Mouse (Mus musculus) lung, embryonic 15.5 days (tissue): ENCODE data around the gene Tvp23b. TPM values are rescaled to one million over a fixed set of nuclear protein-coding genes. Genes with fewer than 3 reads are reported as not detected.

ENCODE experiments used
- ATAC-seq: fragments of 200-750 bp; cut with Nextera tagmentation; 2 replicates; pipeline ENCODE4 v1.8.0; 2017; ENCODE audit warnings: moderate number of reproducible peaks, borderline replicate concordance; ENCODE audit not compliant: low FRiP score, low TSS enrichment; ENCODE audit errors: extremely low read depth
- H3K27ac ChIP-seq: fragments of 300-500 bp; sonication (generic); 2 replicates; pipeline ENCODE4 v1.5.1; 2015; ENCODE audit warnings: moderate library complexity, mild to moderate bottlenecking, inconsistent platforms
- H3K27me3 ChIP-seq: fragments of 300-500 bp; sonication (generic); 2 replicates; pipeline ENCODE4 v1.6.1; 2015; ENCODE audit warnings: inconsistent platforms
- H3K36me3 ChIP-seq: fragments of 300-500 bp; sonication (generic); 2 replicates; pipeline ENCODE4 v1.6.1; 2015; ENCODE audit warnings: inconsistent platforms
- H3K4me1 ChIP-seq: fragments of 300-500 bp; sonication (generic); 2 replicates; pipeline ENCODE4 v1.6.1; 2015; ENCODE audit warnings: inconsistent platforms
- H3K4me2 ChIP-seq: fragments of 300-500 bp; sonication (generic); 2 replicates; pipeline ENCODE4 v1.6.1; 2015; ENCODE audit warnings: inconsistent platforms, mild to moderate bottlenecking, moderate library complexity
- H3K4me3 ChIP-seq: fragments of 300-500 bp; sonication (generic); 2 replicates; pipeline ENCODE4 v1.5.1; 2015; ENCODE audit warnings: mild to moderate bottlenecking, inconsistent platforms
- H3K9ac ChIP-seq: fragments of 300-500 bp; sonication (generic); 2 replicates; pipeline ENCODE4 v1.6.1; 2015; ENCODE audit warnings: inconsistent platforms
- H3K9me3 ChIP-seq: fragments of 300-500 bp; sonication (generic); 2 replicates; pipeline ENCODE4 v1.6.1; 2016; ENCODE audit warnings: inconsistent platforms
- WGBS: fragments of 180-500 bp; shearing (Covaris S2); methylation state at CpG from one replicate; pipeline ENCODE4 v1.1.7; 2015; 5-methylcytosine and 5-hydroxymethylcytosine counted together
- polyA plus RNA-seq: library from polyadenylated mRNA; unstranded; fragments of >200 nt; fragmentation: Nextera tagmentation; extraction: Ambion mirVana; gene quantifications from 2 replicates; pipeline ENCODE4 v1.2.1, GENCODE M21; 2015

The Tvp23b gene
- polyA plus RNA-seq, 1 experiment from 2014 or later: 74.3 TPM

GRCm38 (mm10) chr11:62866685-62867084 is 12.6 kb upstream of the Tvp23b start:
- no peak overlapping the region for H3K4me2 ChIP-seq
- H3K27me3 ChIP-seq: no peaks in the 10 kb centered on the region
- no peak overlapping the region for H3K4me3 ChIP-seq
- H3K9me3 ChIP-seq: no peaks in the 10 kb centered on the region
- no peaks in the 10 kb centered on the region for H3K4me1 ChIP-seq
- H3K9ac ChIP-seq: no peak overlapping the region
- no peaks in the 10 kb centered on the region for H3K36me3 ChIP-seq
- ATAC-seq: no peak
- H3K27ac ChIP-seq: no peak overlapping the region
- 74% methylated on average over 7 of the region's 7 CpGs for WGBS

DNA sequence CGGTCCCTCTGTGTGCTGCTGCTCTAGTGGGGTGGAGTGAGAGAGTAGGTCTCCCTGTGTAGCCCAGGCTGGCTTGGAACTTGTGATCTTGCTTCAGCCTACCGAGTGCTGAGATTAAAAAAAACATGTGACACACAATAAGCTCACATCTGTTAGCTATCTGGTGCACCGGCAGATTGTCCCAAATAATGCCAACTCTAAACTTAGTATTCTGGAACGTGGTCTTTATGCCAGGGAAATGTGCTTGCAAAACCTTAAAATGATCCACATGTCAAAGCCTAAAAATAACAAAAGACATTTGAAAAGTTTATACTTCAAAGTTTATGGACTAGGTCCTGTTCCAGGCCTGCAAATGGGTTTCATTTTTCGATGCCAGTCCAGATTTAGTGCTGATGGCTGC is 10.1 kb upstream of the Tvp23b start:
- ATAC-seq: no peak

DNA sequence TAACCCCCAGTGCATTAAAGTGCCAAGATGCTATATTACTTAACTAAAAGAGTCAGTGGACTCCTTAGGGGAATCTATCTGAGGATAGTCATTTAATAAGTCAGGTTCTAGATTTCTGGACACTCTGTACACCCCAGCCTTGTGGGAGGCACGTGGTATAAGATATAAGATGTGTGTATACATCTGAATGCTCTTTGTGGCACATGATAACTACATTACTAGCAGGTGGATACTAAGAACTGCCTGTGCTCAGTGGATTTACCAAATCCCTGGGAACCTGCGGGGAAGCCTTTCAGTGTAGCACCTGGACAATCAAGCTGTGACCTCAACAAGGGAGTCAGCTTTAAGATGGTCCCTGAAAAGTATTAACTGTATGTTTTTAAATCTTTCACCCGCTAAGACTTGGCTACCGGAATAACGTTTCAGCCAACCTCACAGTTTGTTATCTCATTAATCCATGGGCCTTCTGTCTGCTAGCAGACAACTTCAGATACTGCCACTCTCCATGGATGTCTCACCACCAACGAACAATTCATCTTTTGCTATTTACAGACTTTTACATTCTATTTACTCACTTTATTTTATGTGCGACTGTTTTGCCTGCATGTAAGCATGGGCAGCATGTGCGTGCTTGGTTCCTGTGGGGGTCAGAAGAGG is 9.4 kb upstream of the Tvp23b start:
- 74% methylated on average over 8 of the region's 8 CpGs for WGBS
- Histone ChIP-seq H3K36me3 (no peaks in the 10 kb centered on the region), H3K27me3 (no peaks in the 10 kb centered on the region), H3K9me3 (no peaks in the 10 kb centered on the region), H3K4me2 (no peak overlapping the region), H3K4me3 (no peak overlapping the region), H3K27ac (no peak overlapping the region), H3K9ac (no peak overlapping the region), H3K4me1 (no peaks in the 10 kb centered on the region)
- ATAC-seq: no peak

More for the DNA sequence above, 10.1 kb upstream of the Tvp23b start:
- no peak overlapping the region for H3K9ac ChIP-seq
- H3K4me3 ChIP-seq: no peak overlapping the region
- H3K4me1 ChIP-seq: no peaks in the 10 kb centered on the region
- H3K27me3 ChIP-seq: no peaks in the 10 kb centered on the region
- H3K36me3 ChIP-seq: no peaks in the 10 kb centered on the region
- 72% methylated on average over 5 of the region's 5 CpGs for WGBS
- no peak overlapping the region for H3K4me2 ChIP-seq
- H3K9me3 ChIP-seq: no peaks in the 10 kb centered on the region
- H3K27ac ChIP-seq: no peak overlapping the region

GRCm38 (mm10) chr11:62873479-62873878 is 5.8 kb upstream of the Tvp23b start:
- Histone ChIP-seq H3K9ac (no peak overlapping the region), H3K4me2 (no peak overlapping the region), H3K27ac (no peak overlapping the region), H3K9me3 (no peaks in the 10 kb centered on the region), H3K4me3 (no peak overlapping the region), H3K27me3 (no peaks in the 10 kb centered on the region), H3K36me3 (no peaks in the 10 kb centered on the region), H3K4me1 (no peaks in the 10 kb centered on the region)
- no peak for ATAC-seq
- WGBS: 65% methylated on average over 9 of the region's 9 CpGs

DNA sequence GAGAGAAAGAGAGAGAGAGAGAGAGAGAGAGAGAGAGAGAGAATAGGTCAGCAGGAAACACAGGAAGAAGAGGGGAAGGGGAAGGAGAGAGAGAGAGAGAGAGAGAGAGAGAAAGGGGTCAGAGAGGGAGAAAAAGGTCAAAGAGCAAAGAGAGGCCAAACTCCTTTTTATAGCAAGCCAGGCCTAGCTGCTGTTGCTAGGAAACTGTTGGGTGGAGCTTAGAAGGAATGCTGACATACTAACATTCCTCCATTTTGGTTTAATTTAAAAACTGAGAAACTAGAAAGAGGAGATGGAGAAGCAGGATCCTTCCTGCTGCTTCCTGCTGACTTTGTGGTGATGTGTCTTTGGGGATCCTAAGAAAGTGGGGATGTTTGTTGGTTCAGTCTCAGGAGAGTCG is 3.6 kb upstream of the Tvp23b start:
- peaks cover 12% of the 10 kb centered on the region; the same call in 1 of the 2 replicates for H3K4me1 ChIP-seq
- no peak for ATAC-seq
- H3K4me3 ChIP-seq: no peak overlapping the region
- no peaks in the 10 kb centered on the region for H3K36me3 ChIP-seq
- no peak overlapping the region for H3K9ac ChIP-seq
- H3K27me3 ChIP-seq: no peaks in the 10 kb centered on the region
- WGBS: 79% methylated on average over 1 of the region's 1 CpGs
- no peaks in the 10 kb centered on the region for H3K9me3 ChIP-seq
- H3K27ac ChIP-seq: no peak overlapping the region
- no peak overlapping the region for H3K4me2 ChIP-seq

DNA sequence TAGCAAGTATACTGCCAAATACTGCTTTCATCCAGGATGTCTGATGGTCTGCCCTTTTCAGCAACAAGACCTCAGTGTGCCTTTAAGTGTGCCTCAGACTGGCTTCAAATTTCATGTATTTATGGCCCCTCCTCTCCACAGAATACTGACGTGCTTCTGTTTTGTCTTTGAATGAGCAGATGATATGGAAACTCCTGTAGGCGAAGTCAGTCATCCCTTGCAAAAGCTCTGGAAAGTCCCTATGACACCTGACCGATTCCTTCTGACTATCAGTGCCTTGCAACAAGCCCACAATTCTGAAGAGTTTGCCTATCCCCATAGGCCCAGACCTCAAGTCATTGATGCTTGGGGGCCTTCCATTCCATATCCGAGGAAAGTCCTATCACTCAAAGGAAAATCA is 2.8 kb upstream of the Tvp23b start:
- no peak overlapping the region for H3K4me2 ChIP-seq
- 79% methylated on average over 4 of the region's 4 CpGs for WGBS
- no peak overlapping the region for H3K9ac ChIP-seq
- no peaks in the 10 kb centered on the region for H3K36me3 ChIP-seq
- no peak overlapping the region for H3K4me3 ChIP-seq
- no peak overlapping the region for H3K27ac ChIP-seq
- peaks cover 12% of the 10 kb centered on the region; the same call in 1 of the 2 replicates for H3K4me1 ChIP-seq
- no peaks in the 10 kb centered on the region for H3K27me3 ChIP-seq
- ATAC-seq: no peak
- H3K9me3 ChIP-seq: no peaks in the 10 kb centered on the region

DNA sequence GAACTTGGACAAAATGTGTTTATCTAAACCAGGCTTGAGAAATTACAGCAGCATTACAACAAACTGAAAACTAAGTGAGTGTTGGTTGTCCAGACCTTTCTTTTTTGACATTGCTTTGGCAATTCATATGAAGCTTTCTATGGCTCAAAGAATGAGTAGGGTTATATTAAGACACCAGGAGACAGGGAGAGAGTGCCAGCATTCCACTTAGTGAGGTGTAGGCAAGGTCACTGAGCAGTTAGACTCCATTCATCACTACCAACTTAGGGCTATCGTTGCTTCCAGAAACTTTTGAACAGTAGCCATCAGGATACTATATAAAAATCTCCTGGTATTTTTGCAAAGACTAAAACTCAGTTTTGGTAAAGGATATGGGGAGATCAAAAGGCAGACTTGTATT is 1.9 kb upstream of the Tvp23b start:
- H3K27me3 ChIP-seq: no peaks in the 10 kb centered on the region
- H3K27ac ChIP-seq: no peak overlapping the region
- no peaks in the 10 kb centered on the region for H3K9me3 ChIP-seq
- H3K4me2 ChIP-seq: no peak overlapping the region
- ATAC-seq: no peak
- H3K36me3 ChIP-seq: peaks cover 4% of the 10 kb centered on the region; the same call in 1 of the 2 replicates
- 74% methylated on average over 1 of the region's 1 CpGs for WGBS
- no peak overlapping the region for H3K4me3 ChIP-seq
- peaks cover 12% of the 10 kb centered on the region; the same call in 1 of the 2 replicates for H3K4me1 ChIP-seq
- H3K9ac ChIP-seq: no peak overlapping the region

GRCm38 (mm10) chr11:62878728-62879127 is 527 bp upstream of the Tvp23b start:
- H3K4me2 ChIP-seq: peak overlapping the region; percentile 78
- H3K9me3 ChIP-seq: no peaks in the 10 kb centered on the region
- 19% methylated on average over 9 of the region's 9 CpGs for WGBS
- H3K36me3 ChIP-seq: peaks cover 4% of the 10 kb centered on the region; the same call in 1 of the 2 replicates
- no peaks in the 10 kb centered on the region for H3K27me3 ChIP-seq
- H3K4me3 ChIP-seq: peak overlapping the region; percentile 84
- peaks cover 12% of the 10 kb centered on the region; the same call in 1 of the 2 replicates for H3K4me1 ChIP-seq
- H3K27ac ChIP-seq: peak overlapping the region; percentile 48; the same call in 1 of the 2 replicates
- ATAC-seq: no peak
- peak overlapping the region; percentile 37; the same call in 1 of the 2 replicates for H3K9ac ChIP-seq

GRCm38 (mm10) chr11:62883407-62883806 is 4.2 kb downstream of the Tvp23b start:
- no peaks in the 10 kb centered on the region for H3K9me3 ChIP-seq
- 84% methylated on average over 8 of the region's 8 CpGs for WGBS
- H3K27me3 ChIP-seq: no peaks in the 10 kb centered on the region
- H3K36me3 ChIP-seq: peaks cover 43% of the 10 kb centered on the region
- H3K9ac ChIP-seq: no peak overlapping the region
- peaks cover 12% of the 10 kb centered on the region; the same call in 1 of the 2 replicates for H3K4me1 ChIP-seq
- H3K27ac ChIP-seq: no peak overlapping the region
- H3K4me2 ChIP-seq: no peak overlapping the region
- no peak for ATAC-seq
- no peak overlapping the region for H3K4me3 ChIP-seq

DNA sequence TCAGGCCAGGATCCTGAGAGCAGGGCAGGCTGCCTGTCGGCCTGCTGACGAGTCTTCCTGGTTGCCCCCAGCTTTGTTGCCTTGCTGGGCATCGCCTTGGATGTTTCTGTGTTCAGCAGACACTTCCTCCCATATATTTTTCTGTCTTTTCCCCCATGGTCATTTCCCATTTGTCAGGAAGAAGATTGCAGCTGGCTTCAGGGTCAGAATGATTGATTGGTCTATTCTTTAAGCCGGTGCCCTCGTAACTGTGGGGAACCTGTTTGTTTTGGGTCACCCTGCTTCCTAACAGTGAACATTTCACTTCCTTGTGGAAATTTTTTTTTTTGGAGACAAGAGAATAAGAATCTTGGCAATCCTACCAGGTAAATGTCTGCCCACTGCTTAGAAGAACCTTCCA is 6.1 kb downstream of the Tvp23b start:
- 60% methylated on average over 5 of the region's 5 CpGs for WGBS
- no peak overlapping the region for H3K4me3 ChIP-seq
- H3K4me2 ChIP-seq: no peak overlapping the region
- H3K27ac ChIP-seq: 0 out of 2 replicates have a peak overlapping the region, but pooled peaks have one; percentile 25
- no peaks in the 10 kb centered on the region for H3K27me3 ChIP-seq
- ATAC-seq: no peak
- H3K36me3 ChIP-seq: peaks cover 52% of the 10 kb centered on the region
- H3K9me3 ChIP-seq: no peaks in the 10 kb centered on the region
- no peak overlapping the region for H3K9ac ChIP-seq
- H3K4me1 ChIP-seq: peaks cover 3% of the 10 kb centered on the region; the same call in 1 of the 2 replicates

GRCm38 (mm10) chr11:62890796-62891195 is 11.5 kb downstream of the Tvp23b start:
- Histone ChIP-seq H3K9ac (no peak overlapping the region), H3K9me3 (no peaks in the 10 kb centered on the region), H3K27me3 (no peaks in the 10 kb centered on the region), H3K27ac (no peak overlapping the region), H3K4me1 (no peaks in the 10 kb centered on the region), H3K4me2 (no peak overlapping the region), H3K4me3 (no peak overlapping the region), H3K36me3 (peaks cover 49% of the 10 kb centered on the region)
- 87% methylated on average over 4 of the region's 4 CpGs for WGBS
- no peak for ATAC-seq

GRCm38 (mm10) chr11:62891763-62892162 is 12.5 kb downstream of the Tvp23b start:
- WGBS: 86% methylated on average over 11 of the region's 11 CpGs
- peaks cover 41% of the 10 kb centered on the region for H3K36me3 ChIP-seq
- no peaks in the 10 kb centered on the region for H3K4me1 ChIP-seq

More at GRCm38 (mm10) chr11:62891763-62892162, 12.5 kb downstream of the Tvp23b start:
- H3K27me3 ChIP-seq: no peaks in the 10 kb centered on the region
- H3K9me3 ChIP-seq: no peaks in the 10 kb centered on the region
- no peak overlapping the region for H3K9ac ChIP-seq
- no peak overlapping the region for H3K4me2 ChIP-seq
- no peak overlapping the region for H3K4me3 ChIP-seq
- H3K27ac ChIP-seq: no peak overlapping the region
- no peak for ATAC-seq
